Mouse (Mus musculus) liver, postnatal 0 days (tissue): ENCODE measurements around the gene Fkbp11.

Experiments
- CTCF ChIP-seq: sonication (generic); IDR thresholded peaks from 2 replicates; pipeline ENCODE4 v1.5.1; 2016; ENCODE audit warnings: antibody characterized with exemption, low read depth
- EP300 ChIP-seq: IDR thresholded peaks from 2 replicates; pipeline ENCODE4 v1.6.1; 2016; ENCODE audit warnings: antibody characterized with exemption, low read depth, mild to moderate bottlenecking

DNA sequence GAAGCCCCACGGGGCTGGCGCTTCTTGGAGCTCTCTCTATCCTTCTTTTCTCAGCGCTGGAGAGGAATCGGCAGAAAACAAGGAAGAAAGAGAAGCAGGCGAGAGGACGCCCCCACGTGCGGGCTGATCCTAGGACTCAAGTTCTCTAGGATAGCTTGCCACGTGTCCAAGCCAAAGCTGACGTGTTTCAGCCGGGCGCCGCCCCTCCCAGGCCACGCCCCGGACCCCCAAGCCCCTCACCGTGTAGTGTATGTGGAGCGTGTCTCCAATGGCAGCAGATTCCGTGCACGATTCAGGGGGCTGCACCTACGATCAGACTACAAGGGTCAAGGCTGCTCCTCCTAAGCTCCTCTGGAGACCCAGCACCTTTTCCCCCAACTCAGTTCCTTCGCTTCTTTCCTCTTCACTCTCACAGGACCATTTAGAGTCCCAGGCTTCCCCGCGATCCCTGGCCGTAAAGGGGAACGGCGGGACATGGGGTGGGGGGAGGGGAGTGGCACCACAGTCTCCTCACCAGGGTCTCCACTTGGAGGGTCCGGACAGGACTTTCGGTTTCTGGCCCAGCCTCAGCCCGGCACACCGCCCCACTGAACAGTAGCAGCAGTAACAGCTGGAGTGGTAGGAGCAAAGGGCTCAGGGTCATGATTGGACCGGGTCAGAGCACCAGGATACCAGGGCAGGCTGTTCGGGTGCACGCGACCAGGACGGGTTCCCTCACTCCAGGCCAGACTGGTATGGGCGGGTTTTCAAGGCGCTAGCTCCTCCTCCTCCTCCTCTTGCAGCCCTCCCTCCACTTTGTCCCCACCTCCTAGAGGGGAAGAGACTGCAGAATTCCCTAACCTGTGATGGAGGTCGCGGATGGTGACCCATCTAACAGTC is at the start of gene Fkbp11:
- TF ChIP-seq CTCF = no peak
- TF ChIP-seq EP300 = no peak
